Comparison of ENCODE assay signal across 8 mouse cellular contexts in genomic region chr17:56425941-56426340, GRCm38 (mm10). TPM values are rescaled to one million over a fixed set of nuclear protein-coding genes. Genes with fewer than 3 reads are reported as not detected.
DNase-seq lines count a peak whose midpoint lies in the region; ATAC-seq lines count a peak whose summit lies in the region.

No protein-coding gene starts in this region.

- H3K27me3 ChIP-seq in kidney, embryonic 16.5 days (ENCODE audit: insufficient read depth, low read length) = no peaks in the 10 kb centered on the region
- no peaks in the 10 kb centered on the region for H3K27me3 ChIP-seq in embryonic facial prominence, embryonic 13.5 days
- H3K27me3 ChIP-seq in intestine, embryonic 16.5 days (replicated peaks; ENCODE audit: control insufficient read depth, insufficient read depth, low read length) = no peaks in the 10 kb centered on the region
- H3K27me3 ChIP-seq in neural tube, embryonic 12.5 days (replicated peaks) = 0 out of 2 replicates have a peak, but pooled peaks cover 3% of the 10 kb centered on the region

- H3K36me3 ChIP-seq in kidney, embryonic 16.5 days (ENCODE audit: insufficient read depth, low read length) = peaks cover 49% of the 10 kb centered on the region
- peaks cover 80% of the 10 kb centered on the region for H3K36me3 ChIP-seq in embryonic facial prominence, embryonic 13.5 days
- H3K36me3 ChIP-seq in intestine, embryonic 16.5 days (ENCODE audit: control insufficient read depth, insufficient read depth, low read length) = peaks cover 10% of the 10 kb centered on the region
- H3K36me3 ChIP-seq in neural tube, embryonic 12.5 days = peaks cover 87% of the 10 kb centered on the region

- H3K9me3 ChIP-seq in kidney, embryonic 16.5 days (ENCODE audit: low read length) = no peaks in the 10 kb centered on the region
- no peaks in the 10 kb centered on the region for H3K9me3 ChIP-seq in embryonic facial prominence, embryonic 13.5 days
- no peaks in the 10 kb centered on the region for H3K9me3 ChIP-seq in intestine, embryonic 16.5 days (ENCODE audit: control insufficient read depth, low read length)
- H3K9me3 ChIP-seq in neural tube, embryonic 12.5 days = no peaks in the 10 kb centered on the region

- H3K4me2 ChIP-seq in kidney, embryonic 16.5 days (replicated peaks; ENCODE audit: low read depth, low read length) = peak overlapping the region; percentile 96
- peak overlapping the region; percentile 83 for H3K4me2 ChIP-seq in embryonic facial prominence, embryonic 13.5 days
- peak overlapping the region; percentile 95 for H3K4me2 ChIP-seq in intestine, embryonic 16.5 days (ENCODE audit: low read depth, low read length)
- peak overlapping the region; percentile 71 for H3K4me2 ChIP-seq in neural tube, embryonic 12.5 days (replicated peaks)

- peak overlapping the region; percentile 76 for H3K9ac ChIP-seq in kidney, embryonic 16.5 days (replicated peaks; ENCODE audit: low read length)
- H3K9ac ChIP-seq in embryonic facial prominence, embryonic 13.5 days = peak overlapping the region; percentile 73
- H3K9ac ChIP-seq in intestine, embryonic 16.5 days (ENCODE audit: low read depth, low read length) = peak overlapping the region; percentile 70
- H3K9ac ChIP-seq in neural tube, embryonic 12.5 days = peak overlapping the region; percentile 57

- peaks cover 10% of the 10 kb centered on the region for H3K4me1 ChIP-seq in kidney, embryonic 16.5 days (ENCODE audit: insufficient read depth, low read length)
- H3K4me1 ChIP-seq in embryonic facial prominence, embryonic 13.5 days = peaks cover 25% of the 10 kb centered on the region
- H3K4me1 ChIP-seq in intestine, embryonic 16.5 days (ENCODE audit: control insufficient read depth, insufficient read depth, low read length) = peaks cover 8% of the 10 kb centered on the region
- H3K4me1 ChIP-seq in neural tube, embryonic 12.5 days = peaks cover 18% of the 10 kb centered on the region

- WGBS in kidney, embryonic 16.5 days = 28% methylated on average over 3 of the region's 3 CpGs
- WGBS in embryonic facial prominence, embryonic 13.5 days = 38% methylated on average over 3 of the region's 3 CpGs
- 33% methylated on average over 3 of the region's 3 CpGs for WGBS in intestine, embryonic 16.5 days
- WGBS in neural tube, embryonic 12.5 days = 46% methylated on average over 3 of the region's 3 CpGs

- no peak for ATAC-seq in kidney, embryonic 16.5 days (ENCODE audit: low FRiP score, low TSS enrichment)
- ATAC-seq in embryonic facial prominence, embryonic 13.5 days (ENCODE audit: insufficient number of reproducible peaks, insufficient read depth, low FRiP score, low TSS enrichment, low read depth) = no peak
- ATAC-seq in intestine, embryonic 16.5 days = no peak
- ATAC-seq in neural tube, embryonic 12.5 days (ENCODE audit: low FRiP score, low read depth) = no peak
- ATAC-seq in activated CD4-positive, CD25-positive, alpha-beta regulatory T cell, adult 4 months = no peak

- H3K4me3 ChIP-seq in kidney, embryonic 16.5 days (ENCODE audit: low read length) = peak overlapping the region; percentile 53
- peak overlapping the region; percentile 51 for H3K4me3 ChIP-seq in embryonic facial prominence, embryonic 13.5 days
- peak overlapping the region; percentile 57 for H3K4me3 ChIP-seq in intestine, embryonic 16.5 days (ENCODE audit: low read length)
- H3K4me3 ChIP-seq in neural tube, embryonic 12.5 days = peak overlapping the region; percentile 34

- H3K27ac ChIP-seq in kidney, embryonic 16.5 days (ENCODE audit: low read length) = peak overlapping the region; percentile 61; the same call in 1 of the 2 replicates
- H3K27ac ChIP-seq in embryonic facial prominence, embryonic 13.5 days = peak overlapping the region; percentile 80
- H3K27ac ChIP-seq in intestine, embryonic 16.5 days (ENCODE audit: low read length) = no peak overlapping the region
- H3K27ac ChIP-seq in neural tube, embryonic 12.5 days = no peak overlapping the region

- DNase-seq in kidney, adult 9 months = no peak
- DNase-seq in adrenal gland, postnatal 10 days = no peak
- DNase-seq in kidney, adult 18-20 months = no peak

RNA-seq across cellular contexts. Expression of gene Ptprs, which starts 50.3 kb away (rescaled TPM):
- polyA plus RNA-seq in kidney, embryonic 16.5 days (2015; fragmentation: Nextera tagmentation; extraction: Ambion mirVana) = 76.1 and 87.2 TPM in 2 replicates
- 120 and 121 TPM in 2 replicates for polyA plus RNA-seq in embryonic facial prominence, embryonic 13.5 days (2015; fragmentation: Nextera tagmentation; extraction: Ambion mirVana)
- 34.4 and 37.3 TPM in 2 replicates for polyA plus RNA-seq in intestine, embryonic 16.5 days (2015; fragmentation: Nextera tagmentation; extraction: Ambion mirVana)
- polyA plus RNA-seq in neural tube, embryonic 12.5 days (2016; fragmentation: Nextera tagmentation; extraction: Ambion mirVana) = 294 and 314 TPM in 2 replicates
- 1 to 10 TPM; 6.5 to 8.6 TPM for polyA plus RNA-seq in activated CD4-positive, CD25-positive, alpha-beta regulatory T cell, adult 4 months (2017; shearing (Covaris generic))
- total RNA-seq in adrenal gland, postnatal 10 days (2021) = 100 to 1,000 TPM in 1 of 2 experiments, 10 to 100 TPM in 1; 77.1 to 106 TPM

Comparison
In these comparisons a context has a peak if more than half of its experiments do, and no peak if none do; other contexts are left out.
1. H3K27ac ChIP-seq: peak in kidney, embryonic 16.5 days (single experiment) and embryonic facial prominence, embryonic 13.5 days (single experiment); none in intestine, embryonic 16.5 days (single experiment) and neural tube, embryonic 12.5 days (single experiment).
2. Peak in every context shown above with its lines, with median percentiles within 50 percentile points of each other: H3K4me2 ChIP-seq, H3K4me3 ChIP-seq and H3K9ac ChIP-seq.